Mouse (Mus musculus): Measurements from ENCODE around the gene Gsk3b.
"Not testable (repeated sequence)": the region's sequence is repeated elsewhere in the genome, so short reads cannot be mapped to it uniquely, and the experiment has no call there.

Gene Gsk3b

DNA sequence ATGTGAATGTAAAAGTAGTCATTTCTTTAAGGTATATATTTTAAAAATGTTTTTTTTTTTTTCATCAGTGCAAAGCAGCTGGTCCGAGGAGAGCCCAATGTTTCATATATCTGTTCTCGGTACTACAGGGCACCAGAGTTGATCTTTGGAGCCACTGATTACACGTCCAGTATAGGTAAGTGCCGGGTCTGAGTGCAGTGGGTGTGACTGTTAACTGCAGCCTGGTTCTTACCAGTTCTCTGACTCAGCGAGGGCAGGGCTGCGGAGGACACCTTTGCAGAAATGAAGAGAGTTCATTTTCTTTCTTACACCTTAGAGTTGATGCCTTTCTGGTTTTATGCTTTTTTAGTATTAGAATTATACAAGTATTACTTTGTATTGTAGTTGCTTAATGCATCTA is 102.7 kb downstream of the Gsk3b start:
- DNase-seq: no peak

- no peak for DNase-seq
Observed at GRCm38 (mm10) chr16:38192640-38193039, 103.8 kb downstream of the Gsk3b start.

DNA sequence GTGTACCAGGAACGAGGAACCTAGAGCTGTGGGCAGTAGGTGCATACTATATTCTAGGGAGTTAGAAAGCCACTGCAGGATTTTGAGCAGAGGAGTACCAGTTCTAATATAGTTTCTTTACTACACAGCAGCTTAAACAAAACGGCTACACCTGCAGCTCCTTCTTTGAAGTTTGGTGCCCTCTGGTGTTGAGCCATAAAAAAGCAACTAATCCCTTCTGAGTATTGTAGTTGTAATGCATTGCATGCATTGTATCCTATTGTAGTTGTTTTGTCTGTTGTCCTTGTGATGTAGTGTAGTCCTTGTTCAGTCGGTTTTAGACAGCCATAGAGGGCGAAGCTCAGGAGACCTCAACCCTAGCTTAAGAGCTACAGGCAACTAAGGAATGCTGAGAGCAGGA is 108.5 kb downstream of the Gsk3b start:
- DNase-seq: peak; percentile 72 to 75

DNA sequence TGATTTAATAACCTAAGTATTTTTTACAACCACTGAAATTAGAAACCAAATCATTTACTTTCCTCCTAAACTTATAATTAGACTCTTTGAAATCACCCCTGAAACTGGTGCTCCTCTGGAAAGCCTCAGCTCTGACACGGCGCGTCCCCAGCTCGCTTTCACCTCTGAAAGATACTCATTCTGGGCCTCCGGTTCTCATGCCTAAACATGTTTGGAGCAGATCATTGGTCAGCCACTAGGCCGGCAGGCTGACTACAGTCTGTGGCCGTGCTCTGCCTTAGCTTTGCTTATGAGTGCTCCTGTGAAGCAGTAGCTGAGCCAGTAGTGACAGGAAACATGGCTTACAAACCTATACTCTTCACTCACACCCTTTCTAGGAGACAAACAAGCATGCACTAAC is 116.5 kb downstream of the Gsk3b start:
- no peak for DNase-seq

DNA sequence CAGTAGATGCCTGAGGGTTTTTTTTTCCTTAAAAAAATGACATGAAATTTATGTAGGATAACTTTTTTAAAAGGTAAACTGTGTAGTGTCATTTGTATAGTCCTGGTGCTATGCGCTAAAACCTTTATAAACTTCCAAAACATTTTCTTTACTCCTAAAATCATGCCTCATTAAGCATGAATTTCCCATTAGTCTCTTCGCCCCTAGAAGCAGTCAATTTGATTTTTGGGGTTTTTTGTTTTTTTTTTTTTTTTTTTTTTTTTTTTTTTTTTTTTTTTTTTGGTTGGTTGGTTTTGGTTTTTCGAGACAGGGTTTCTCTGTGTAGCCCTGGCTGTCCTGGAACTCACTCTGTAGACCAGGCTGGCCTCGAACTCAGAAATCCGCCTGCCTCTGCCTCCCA is 133.7 kb downstream of the Gsk3b start:
- not testable (repeated sequence) for DNase-seq

DNA sequence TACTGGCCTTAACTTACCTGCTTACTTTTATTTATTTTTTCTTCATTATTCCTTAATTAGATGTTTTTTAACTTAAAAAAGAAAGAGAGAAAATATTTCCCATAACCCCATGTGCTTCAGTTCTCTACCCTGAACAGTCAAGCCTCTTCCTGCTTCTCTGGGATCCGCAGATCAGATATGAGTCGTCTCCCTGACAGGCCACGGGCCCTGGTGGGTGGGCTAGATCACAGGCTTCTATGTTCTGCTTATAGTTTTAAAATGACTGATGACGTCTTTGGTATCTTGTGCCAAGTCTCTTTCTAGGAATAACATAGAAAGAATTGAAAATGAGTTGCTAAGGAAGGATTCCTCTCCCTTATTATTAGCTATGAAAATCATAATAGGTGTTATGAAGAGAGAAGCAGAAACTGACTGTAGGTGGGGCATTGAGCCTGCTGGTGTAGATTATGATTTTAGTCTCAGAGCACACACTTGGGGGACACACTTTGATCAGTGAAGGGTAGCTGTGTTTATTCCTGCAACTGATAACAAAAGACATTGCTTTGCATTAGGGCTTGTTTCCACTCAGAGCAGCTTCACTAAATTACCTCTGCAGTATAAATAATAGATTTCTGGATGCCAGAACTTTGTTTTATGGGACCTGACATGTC is 148.3 kb downstream of the Gsk3b start:
- no peak for DNase-seq

DNA sequence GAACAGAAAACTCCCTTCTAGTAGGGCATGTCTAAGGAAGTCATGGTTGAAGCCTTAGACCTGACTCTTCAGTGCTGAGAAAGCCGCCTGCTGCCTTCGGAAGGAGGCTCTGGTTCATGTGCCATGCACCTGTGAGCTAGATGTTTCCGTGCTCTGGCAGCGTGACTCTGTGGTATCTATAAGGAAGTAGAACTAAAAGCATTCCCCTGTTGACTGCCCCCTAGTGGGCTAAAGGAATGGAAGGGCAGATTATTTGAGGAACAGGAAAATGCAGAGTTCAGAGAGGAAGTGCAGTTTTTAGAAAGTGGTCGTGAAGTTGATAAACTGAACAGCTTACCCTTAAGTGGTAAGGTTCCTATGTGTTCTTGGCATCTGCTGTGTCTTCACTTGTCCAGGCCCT is 150.9 kb downstream of the Gsk3b start:
- DNase-seq: peak; percentile 84 to 90

DNA sequence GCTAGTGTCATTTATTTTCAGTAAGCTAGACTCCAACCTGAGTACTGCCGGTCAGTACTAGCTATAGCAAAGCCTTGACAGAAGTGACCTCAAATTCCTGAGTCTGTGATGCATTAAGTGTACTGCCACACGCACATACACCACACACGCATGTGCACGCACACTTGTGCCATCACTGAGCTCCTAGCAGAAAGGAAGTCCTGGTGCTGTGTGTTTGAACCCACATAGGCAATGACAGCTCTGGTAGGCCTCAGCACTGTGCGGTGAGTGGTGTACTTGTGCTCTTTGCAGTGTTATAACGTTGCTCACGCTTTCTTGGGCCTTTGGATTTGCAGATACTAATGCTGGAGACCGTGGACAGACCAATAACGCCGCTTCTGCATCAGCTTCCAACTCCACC is 151.4 kb downstream of the Gsk3b start:
- no peak for DNase-seq

GRCm38 (mm10) chr16:38244111-38244510 is 155.3 kb downstream of the Gsk3b start:
- no peak for DNase-seq

- DNase-seq: no peak
Observed at GRCm38 (mm10) chr16:38245379-38245778, 156.6 kb downstream of the Gsk3b start.

- DNase-seq: no peak
Observed at GRCm38 (mm10) chr16:38245849-38246585, 157.2 kb downstream of the Gsk3b start.

- DNase-seq: no peak
Observed at GRCm38 (mm10) chr16:38248331-38248961, 159.6 kb downstream of the Gsk3b start.

- DNase-seq: no peak
Observed at GRCm38 (mm10) chr16:38250467-38250866, 161.7 kb downstream of the Gsk3b start.

DNA sequence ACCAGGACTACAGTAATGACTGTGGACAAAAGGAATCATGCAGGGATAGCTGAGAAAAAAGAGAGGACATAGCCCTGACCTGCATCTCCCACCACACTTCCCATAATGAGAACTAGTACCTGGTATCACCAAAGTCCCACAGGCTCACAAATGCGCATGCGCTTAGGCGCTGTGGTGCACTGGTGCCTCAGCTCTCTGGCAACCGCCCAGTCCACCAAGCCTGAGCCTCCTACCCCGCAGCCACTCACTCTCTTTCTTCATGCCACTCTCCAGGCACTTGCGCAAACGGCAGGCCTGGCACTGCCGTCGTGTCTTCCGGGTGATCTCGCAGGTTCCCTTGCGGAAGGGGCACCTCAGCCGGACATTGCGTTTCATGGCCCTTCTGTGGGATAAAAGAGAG is 165.2 kb downstream of the Gsk3b start:
- DNase-seq: no peak

GRCm38 (mm10) chr16:38255107-38255506 is 166.3 kb downstream of the Gsk3b start:
- DNase-seq: no peak

DNA sequence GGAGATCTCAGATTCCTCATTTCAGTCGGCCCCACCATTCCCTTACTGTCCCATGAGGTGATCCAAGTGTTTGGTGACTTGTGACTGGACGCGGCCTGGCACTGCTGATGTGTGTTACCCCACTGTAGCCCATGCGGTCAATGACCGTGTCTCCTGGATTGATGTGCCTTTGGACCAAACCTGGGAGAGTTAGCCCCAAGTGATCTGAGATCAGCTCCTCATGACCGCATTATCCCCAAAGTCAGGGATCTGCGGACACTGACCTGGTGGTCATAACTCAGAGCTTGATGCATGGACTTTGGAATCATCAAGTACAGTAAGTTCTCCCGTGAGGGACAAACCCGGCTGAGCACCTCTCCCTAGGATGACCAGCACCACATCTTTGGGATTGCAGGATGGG is 167.1 kb downstream of the Gsk3b start:
- DNase-seq: no peak

- DNase-seq: no peak
Observed at GRCm38 (mm10) chr16:38271601-38272000, 182.8 kb downstream of the Gsk3b start.

- DNase-seq: no peak
Observed at GRCm38 (mm10) chr16:38272483-38272882, 183.7 kb downstream of the Gsk3b start.

DNA sequence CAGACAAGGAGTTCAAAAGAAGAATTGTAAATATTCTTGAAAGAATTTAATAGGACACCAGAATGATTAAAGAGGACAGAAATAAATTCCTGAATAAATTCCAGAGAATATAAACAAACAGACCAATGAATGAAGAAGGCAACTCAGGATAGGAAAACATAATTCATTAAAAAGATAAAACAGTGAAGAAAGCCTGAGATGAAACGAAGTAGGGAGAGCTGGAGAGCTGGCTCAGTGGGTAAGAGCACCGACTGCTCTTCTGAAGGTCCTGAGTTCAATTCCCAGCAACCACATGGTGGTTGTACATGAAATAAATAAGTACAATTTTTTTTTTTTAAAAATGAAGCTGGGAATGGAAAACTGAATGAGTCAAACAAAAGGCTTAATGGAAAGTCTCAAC is 185.9 kb downstream of the Gsk3b start:
- DNase-seq: no peak

GRCm38 (mm10) chr16:38279794-38280193 is 191.0 kb downstream of the Gsk3b start:
- no peak for DNase-seq

DNA sequence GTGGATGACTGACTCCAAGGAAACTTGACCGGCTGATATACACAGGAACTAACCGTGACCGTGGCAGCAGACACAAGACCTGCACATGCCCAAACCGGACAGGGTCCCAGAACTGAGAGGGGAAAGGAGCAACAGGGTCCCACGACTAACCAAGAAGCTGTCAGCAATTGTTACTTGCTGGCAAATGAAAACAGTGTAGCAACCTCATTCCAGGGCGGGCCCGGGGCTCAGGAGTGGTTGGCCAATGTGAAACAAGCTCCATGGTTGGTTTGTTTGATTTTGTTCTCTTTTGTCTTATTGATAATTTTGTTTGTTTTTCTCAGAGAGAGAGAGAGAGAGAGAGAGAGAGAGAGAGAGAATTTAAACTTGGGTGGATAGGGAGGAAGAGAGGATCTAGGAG is 192.2 kb downstream of the Gsk3b start:
- DNase-seq: no peak

- no peak for DNase-seq
Observed at GRCm38 (mm10) chr16:38282559-38283160, 193.9 kb downstream of the Gsk3b start.

- no peak for DNase-seq
Observed at GRCm38 (mm10) chr16:38283300-38283699, 194.5 kb downstream of the Gsk3b start.

- no peak for DNase-seq
Observed at GRCm38 (mm10) chr16:38285801-38286200, 197.0 kb downstream of the Gsk3b start.
